Mouse (Mus musculus): Measurements from ENCODE around the gene Slc6a13.

Gene Slc6a13

GRCm38 (mm10) chr6:121299954-121300353 lies at the start of gene Slc6a13:
Gene Slc6a13, plus strand, starts transcription at chr6:121300227.
- no peak for DNase-seq (ENCODE audit: low read depth)

GRCm38 (mm10) chr6:121250406-121250805 lies 49.6 kb upstream of the Slc6a13 start:
- no peak for DNase-seq (ENCODE audit: low read depth)

GRCm38 (mm10) chr6:121251256-121251655 lies 48.8 kb upstream of the Slc6a13 start:
- no peak for DNase-seq (ENCODE audit: low read depth)

GRCm38 (mm10) chr6:121260548-121260947 lies 39.5 kb upstream of the Slc6a13 start:
- DNase-seq (ENCODE audit: low read depth): peak; percentile 85

GRCm38 (mm10) chr6:121261233-121261632 lies 38.8 kb upstream of the Slc6a13 start:
- no peak for DNase-seq (ENCODE audit: low read depth)

- DNase-seq (ENCODE audit: low read depth): no peak
Observed at GRCm38 (mm10) chr6:121262004-121262403, 38.0 kb upstream of the Slc6a13 start.

- DNase-seq (ENCODE audit: low read depth): no peak
Observed at GRCm38 (mm10) chr6:121262496-121262895, 37.5 kb upstream of the Slc6a13 start.

GRCm38 (mm10) chr6:121270156-121270555 lies 29.9 kb upstream of the Slc6a13 start:
- DNase-seq (ENCODE audit: low read depth): no peak

GRCm38 (mm10) chr6:121271707-121272074 lies 28.3 kb upstream of the Slc6a13 start:
- DNase-seq (ENCODE audit: low read depth): no peak

GRCm38 (mm10) chr6:121272075-121272800 lies 27.8 kb upstream of the Slc6a13 start:
- DNase-seq (ENCODE audit: low read depth): peak; percentile 89

GRCm38 (mm10) chr6:121274356-121274755 lies 25.7 kb upstream of the Slc6a13 start:
- DNase-seq (ENCODE audit: low read depth): peak; percentile 84

- no peak for DNase-seq (ENCODE audit: low read depth)
Observed at GRCm38 (mm10) chr6:121284132-121284531, 15.9 kb upstream of the Slc6a13 start.

- DNase-seq (ENCODE audit: low read depth): no peak
Observed at GRCm38 (mm10) chr6:121299317-121299716, 710 bp upstream of the Slc6a13 start.

- no peak for DNase-seq (ENCODE audit: low read depth)
Observed at GRCm38 (mm10) chr6:121300504-121300903, 477 bp downstream of the Slc6a13 start.

GRCm38 (mm10) chr6:121303466-121304220 lies 3.6 kb downstream of the Slc6a13 start:
- DNase-seq (ENCODE audit: low read depth): no peak

- no peak for DNase-seq (ENCODE audit: low read depth)
Observed at GRCm38 (mm10) chr6:121304630-121305029, 4.6 kb downstream of the Slc6a13 start.

- no peak for DNase-seq (ENCODE audit: low read depth)
Observed at GRCm38 (mm10) chr6:121305571-121305970, 5.5 kb downstream of the Slc6a13 start.

GRCm38 (mm10) chr6:121310984-121311383 lies 11.0 kb downstream of the Slc6a13 start:
- DNase-seq (ENCODE audit: low read depth): no peak

- peak; percentile 32 for DNase-seq (ENCODE audit: low read depth)
Observed at GRCm38 (mm10) chr6:121319099-121319498, 19.1 kb downstream of the Slc6a13 start.

- DNase-seq (ENCODE audit: low read depth): no peak
Observed at GRCm38 (mm10) chr6:121322381-121323110, 22.5 kb downstream of the Slc6a13 start.

- DNase-seq (ENCODE audit: low read depth): no peak
Observed at GRCm38 (mm10) chr6:121325298-121325697, 25.3 kb downstream of the Slc6a13 start.

- no peak for DNase-seq (ENCODE audit: low read depth)
Observed at GRCm38 (mm10) chr6:121325740-121326139, 25.7 kb downstream of the Slc6a13 start.
